Mouse (Mus musculus): ENCODE measurements at regions not wholly inside any gene's neighbourhood (a gene's known extent, or its start where the extent isn't known, plus 50 kb on each side); places are given as distances from the start of the nearest gene placed in this dataset.

DNA sequence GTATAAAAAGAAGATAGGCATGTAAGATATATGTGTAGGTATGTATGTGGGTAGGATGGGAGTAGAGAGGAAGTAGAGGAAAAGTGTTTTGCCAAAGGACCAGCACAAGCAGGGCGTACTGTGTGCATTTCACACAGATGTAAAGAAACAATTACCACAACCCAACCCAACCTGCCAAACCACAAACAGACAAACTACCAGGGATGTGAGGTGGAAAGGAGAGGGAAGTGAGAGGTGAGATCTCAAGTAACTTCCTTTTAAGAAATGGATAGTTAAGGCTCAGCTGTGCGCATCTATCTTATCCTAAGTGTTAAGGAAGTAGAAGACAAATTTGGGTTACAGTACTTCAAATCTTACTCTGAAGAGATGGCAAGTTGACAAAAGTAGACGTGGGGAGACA lies 322.4 kb downstream of the Rnd3 start:
- TF ChIP-seq CTCF (IDR thresholded peaks at IDR 0.05; ENCODE audit: insufficient read depth, low read depth, low read length) (no peak), POLR2A (IDR thresholded peaks at IDR 0.05; ENCODE audit: insufficient read depth, low read depth, low read length) (no peak)
